Mouse (Mus musculus) intestine, embryonic 15.5 days (tissue): ENCODE results near the gene Hoxd1. TPM values are rescaled to one million over a fixed set of nuclear protein-coding genes. Genes with fewer than 3 reads are reported as not detected.

ENCODE experiments used
- ATAC-seq: fragments of 200-750 bp; cut with Nextera tagmentation; 2 replicates; pipeline ENCODE4 v1.8.0; 2017; ENCODE audit warnings: moderate TSS enrichment, moderate library complexity
- H3K27ac ChIP-seq: fragments of 300-500 bp; sonication (generic); 2 replicates; pipeline ENCODE4 v1.5.1; 2015; ENCODE audit warnings: mild to moderate bottlenecking, inconsistent platforms
- H3K27me3 ChIP-seq: fragments of 300-500 bp; sonication (generic); replicated peaks from 2 replicates; pipeline ENCODE4 v1.6.1; 2015; ENCODE audit warnings: inconsistent platforms
- H3K36me3 ChIP-seq: fragments of 300-500 bp; sonication (generic); 2 replicates; pipeline ENCODE4 v1.6.1; 2015; ENCODE audit warnings: inconsistent platforms
- H3K4me1 ChIP-seq: fragments of 300-500 bp; sonication (generic); replicated peaks from 2 replicates; pipeline ENCODE4 v1.6.1; 2015; ENCODE audit warnings: inconsistent platforms
- H3K4me2 ChIP-seq: fragments of 300-500 bp; sonication (generic); replicated peaks from 2 replicates; pipeline ENCODE4 v1.6.1; 2015; ENCODE audit warnings: mild to moderate bottlenecking, inconsistent platforms
- H3K4me3 ChIP-seq: fragments of 300-500 bp; sonication (generic); replicated peaks from 2 replicates; pipeline ENCODE4 v1.5.1; 2015; ENCODE audit warnings: inconsistent platforms
- H3K9ac ChIP-seq: fragments of 300-500 bp; sonication (generic); 2 replicates; pipeline ENCODE4 v1.6.1; 2015; ENCODE audit warnings: inconsistent platforms
- H3K9me3 ChIP-seq: fragments of 300-500 bp; sonication (generic); 2 replicates; pipeline ENCODE4 v1.6.1; 2016; ENCODE audit warnings: inconsistent platforms
- WGBS: fragments of 180-500 bp; shearing (Covaris S2); methylation state at CpG from one replicate; pipeline ENCODE4 v1.1.7; 2015; 5-methylcytosine and 5-hydroxymethylcytosine counted together
- polyA plus RNA-seq: library from polyadenylated mRNA; unstranded; fragments of >200 nt; fragmentation: Nextera tagmentation; extraction: Ambion mirVana; gene quantifications from 2 replicates; pipeline ENCODE4 v1.2.1, GENCODE M21; 2015

Hoxd1 gene
- 0.09 and 0.10 TPM in 2 replicates for polyA plus RNA-seq

DNA sequence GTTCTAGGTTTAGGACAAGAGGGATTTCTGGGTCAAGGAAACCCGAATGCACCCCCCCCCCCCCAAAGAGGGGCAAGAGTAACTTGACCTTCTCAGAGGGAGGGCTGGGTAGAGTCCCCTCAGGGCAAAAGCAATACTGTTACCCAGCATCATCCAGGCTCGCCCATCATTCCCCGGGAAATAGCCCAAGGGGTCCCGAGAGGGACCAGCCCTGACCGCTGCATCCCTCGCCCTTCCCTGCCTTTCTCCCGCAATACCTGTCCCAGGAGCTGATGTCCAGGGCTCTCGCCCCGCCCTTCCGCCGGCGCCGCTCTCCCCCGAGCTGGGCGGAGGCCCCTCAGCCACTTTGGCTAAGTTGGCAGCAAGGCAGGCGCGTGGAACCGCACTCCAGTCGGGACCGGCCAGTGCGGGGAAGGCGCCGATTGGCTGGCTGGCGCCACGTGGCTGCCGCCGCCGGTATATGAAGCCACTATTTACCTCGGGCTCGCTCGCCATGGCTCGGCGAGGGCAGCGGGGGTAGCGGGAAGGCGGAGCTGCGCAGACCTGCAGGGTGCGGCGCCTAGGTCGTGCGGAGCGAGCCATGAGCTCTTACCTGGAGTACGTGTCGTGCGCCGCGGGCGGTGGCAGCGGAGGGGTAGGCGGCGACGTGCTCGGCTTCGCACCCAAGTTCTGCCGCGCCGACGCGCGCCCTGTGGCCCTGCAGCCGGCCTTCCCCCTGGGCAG is at the start of gene Hoxd1:
Gene Hoxd1, plus strand, starts transcription at position 459 of the 723 bp plus-strand sequence.
- Histone ChIP-seq H3K9ac (peak within 1 kb of the TSS; percentile 18; the same call in 1 of the 2 replicates), H3K9me3 (no peaks in the 10 kb centered on the region), H3K4me2 (peak within 1 kb of the TSS; percentile 98), H3K4me3 (peak within 1 kb of the TSS; percentile 53), H3K36me3 (no peaks in the 10 kb centered on the region), H3K4me1 (peaks cover 17% of the 10 kb centered on the region), H3K27me3 (peaks cover 58% of the 10 kb centered on the region), H3K27ac (no peak within 1 kb of the TSS)
- ATAC-seq, result peak; percentile 92
- WGBS, result under 1% methylated on average over 60 of the region's 61 CpGs

DNA sequence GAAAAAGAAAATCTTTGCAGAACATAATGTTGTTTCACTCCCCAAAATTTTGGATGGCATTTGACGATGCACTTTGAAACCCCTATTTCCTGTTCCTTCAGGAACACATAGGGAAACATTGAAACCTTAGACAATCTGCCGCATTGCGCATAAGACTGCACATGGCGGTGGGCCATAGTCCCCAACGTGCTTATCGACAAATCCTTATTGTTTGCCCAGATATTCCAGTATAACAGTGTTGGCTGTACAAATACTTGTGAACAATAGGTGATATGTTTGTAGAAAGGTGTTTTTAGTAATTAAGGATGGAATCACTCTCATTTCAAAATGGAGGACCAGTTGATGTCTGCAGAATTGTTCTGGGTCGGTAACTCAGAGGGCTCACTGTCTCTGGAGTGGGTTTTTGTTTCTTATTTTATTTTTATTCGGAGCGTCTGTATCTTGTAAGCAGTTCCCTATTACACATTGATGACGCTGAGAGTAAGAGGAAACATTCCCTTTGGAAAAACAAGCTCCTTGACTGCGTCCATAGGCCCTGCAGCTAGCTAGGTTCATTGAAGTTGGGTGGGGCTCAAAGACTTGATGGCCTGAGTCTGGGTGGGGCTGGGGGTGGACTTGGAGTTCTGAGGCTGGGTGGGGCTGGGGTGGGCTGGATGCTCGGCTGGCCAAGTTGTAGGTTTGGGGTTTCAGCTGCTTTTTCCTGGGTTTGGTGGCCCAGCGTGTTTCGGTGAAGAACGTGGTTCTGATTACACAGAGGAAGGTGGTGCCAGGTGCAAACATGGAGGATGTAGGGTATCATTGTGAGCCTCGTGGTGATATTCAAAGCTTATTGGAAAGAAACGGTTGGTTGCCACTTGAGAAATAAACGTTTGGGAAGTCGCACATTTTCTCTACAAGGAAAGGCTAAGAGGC is 49.3 kb upstream of the Hoxd1 start:
- Histone ChIP-seq H3K27ac (no peak overlapping the region), H3K9me3 (no peaks in the 10 kb centered on the region), H3K36me3 (no peaks in the 10 kb centered on the region), H3K4me1 (no peaks in the 10 kb centered on the region; the same call in 1 of the 2 replicates), H3K27me3 (peaks cover 44% of the 10 kb centered on the region), H3K9ac (no peak overlapping the region), H3K4me3 (peak overlapping the region; percentile 11; the same call in 1 of the 2 replicates), H3K4me2 (peak overlapping the region; percentile 73)
- 16% methylated on average over 19 of the region's 19 CpGs for WGBS
- no peak for ATAC-seq

DNA sequence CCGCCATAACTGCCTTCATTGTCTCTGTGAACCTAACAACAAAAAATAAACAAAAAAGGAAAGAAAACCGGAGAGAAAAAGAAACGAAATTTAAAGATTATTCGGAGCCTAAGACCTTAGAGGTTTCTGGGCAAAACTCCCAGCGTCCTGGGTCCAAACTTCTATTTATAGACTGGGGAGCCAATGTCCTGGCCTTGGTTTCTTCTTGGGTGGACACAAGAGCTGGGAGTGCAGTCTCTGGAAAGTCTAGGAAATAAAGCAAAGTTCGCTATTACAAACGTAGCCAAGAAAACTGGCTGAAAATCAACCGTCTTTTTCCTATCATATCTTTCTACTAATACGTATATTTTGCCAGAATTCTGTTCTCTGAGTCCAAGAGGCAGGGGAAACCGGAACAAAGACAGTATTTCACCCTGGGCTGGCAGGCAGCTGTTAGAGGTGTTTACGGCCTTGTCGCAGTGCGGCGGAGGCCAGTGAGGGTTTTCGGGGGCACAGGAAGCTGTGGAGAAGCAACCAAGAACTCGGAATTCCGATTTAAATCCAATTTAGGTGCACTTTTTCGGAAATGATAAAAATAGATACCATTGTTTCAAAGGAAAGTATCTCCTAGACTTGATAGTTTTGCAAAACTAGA is 48.5 kb upstream of the Hoxd1 start:
- 22% methylated on average over 18 of the region's 18 CpGs for WGBS
- Histone ChIP-seq H3K9ac (no peak overlapping the region), H3K4me1 (no peaks in the 10 kb centered on the region; the same call in 1 of the 2 replicates), H3K4me3 (no peak overlapping the region), H3K27ac (0 out of 2 replicates have a peak overlapping the region, but pooled peaks have one; percentile 9), H3K9me3 (no peaks in the 10 kb centered on the region), H3K36me3 (no peaks in the 10 kb centered on the region), H3K27me3 (peaks cover 39% of the 10 kb centered on the region), H3K4me2 (peak overlapping the region; percentile 73)
- no peak for ATAC-seq

DNA sequence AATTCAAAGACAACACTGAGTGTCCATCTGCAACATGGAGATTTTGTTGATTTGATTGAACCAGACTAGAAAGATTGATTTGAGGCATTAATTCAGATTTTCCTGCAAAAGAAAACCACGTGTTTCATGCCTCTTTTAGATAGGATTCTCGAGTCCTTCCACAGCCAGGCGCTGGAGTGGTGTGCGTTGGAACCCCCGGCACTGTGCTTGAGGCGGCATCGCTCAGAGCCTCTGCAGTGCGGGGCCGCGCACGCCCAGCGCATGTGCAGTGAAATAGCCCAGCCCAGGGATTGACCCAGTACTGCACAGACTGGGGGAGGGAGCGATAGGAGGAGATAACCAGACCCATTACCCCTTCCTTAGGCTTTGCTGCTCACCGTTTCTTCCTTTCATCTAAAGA is 47.9 kb upstream of the Hoxd1 start:
- Histone ChIP-seq H3K27me3 (peaks cover 38% of the 10 kb centered on the region), H3K9ac (no peak overlapping the region), H3K36me3 (no peaks in the 10 kb centered on the region), H3K27ac (no peak overlapping the region; the same call in 1 of the 2 replicates), H3K4me3 (peak overlapping the region; percentile 14; the same call in 1 of the 2 replicates), H3K9me3 (no peaks in the 10 kb centered on the region), H3K4me2 (peak overlapping the region; percentile 73), H3K4me1 (no peaks in the 10 kb centered on the region; the same call in 1 of the 2 replicates)
- WGBS, result 4% methylated on average over 14 of the region's 14 CpGs
- ATAC-seq, result peak; percentile 52

DNA sequence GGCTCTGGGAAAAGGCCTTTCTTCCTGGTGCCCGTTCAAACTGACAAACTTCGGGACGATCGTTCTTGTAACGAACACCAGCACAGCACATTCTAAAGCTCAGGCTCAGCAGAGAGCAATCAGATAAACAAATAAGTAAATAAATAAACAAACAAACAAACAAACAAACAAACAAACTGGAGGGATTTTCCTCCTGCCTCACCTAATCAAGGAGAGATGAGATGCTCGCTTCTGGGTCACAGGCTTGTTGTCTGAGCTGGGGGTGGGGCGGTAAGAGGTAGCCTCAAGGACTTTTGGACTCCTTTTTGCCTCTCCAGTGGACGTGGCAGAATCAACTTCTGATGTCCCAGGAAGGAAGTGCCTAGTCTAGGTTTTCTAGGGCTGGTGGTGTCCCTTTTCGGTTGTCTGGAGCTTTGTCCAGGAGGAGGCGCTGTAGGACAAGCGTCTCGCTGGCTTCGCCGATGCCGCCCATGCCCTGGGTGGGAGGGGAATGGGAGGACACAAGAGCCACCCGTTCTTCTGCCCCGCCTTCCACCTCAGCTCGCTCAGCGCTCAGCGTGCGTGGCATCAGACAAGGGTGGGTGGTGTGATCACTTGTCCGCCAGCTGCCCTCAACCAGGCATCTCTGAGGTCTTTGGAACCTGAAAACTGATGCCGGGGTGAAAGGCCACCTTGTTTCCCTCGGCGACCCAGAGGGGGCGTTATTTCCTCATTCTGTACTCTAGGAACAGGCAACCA is 47.1 kb upstream of the Hoxd1 start:
- H3K4me2 ChIP-seq, result peak overlapping the region; percentile 73
- H3K36me3 ChIP-seq, result no peaks in the 10 kb centered on the region
- H3K4me3 ChIP-seq, result peak overlapping the region; percentile 25
- H3K27ac ChIP-seq, result no peak overlapping the region
- 4% methylated on average over 26 of the region's 26 CpGs for WGBS
- no peaks in the 10 kb centered on the region for H3K9me3 ChIP-seq
- no peak overlapping the region for H3K9ac ChIP-seq
- no peaks in the 10 kb centered on the region; the same call in 1 of the 2 replicates for H3K4me1 ChIP-seq
- H3K27me3 ChIP-seq, result peaks cover 33% of the 10 kb centered on the region
- ATAC-seq, result peak; percentile 75

DNA sequence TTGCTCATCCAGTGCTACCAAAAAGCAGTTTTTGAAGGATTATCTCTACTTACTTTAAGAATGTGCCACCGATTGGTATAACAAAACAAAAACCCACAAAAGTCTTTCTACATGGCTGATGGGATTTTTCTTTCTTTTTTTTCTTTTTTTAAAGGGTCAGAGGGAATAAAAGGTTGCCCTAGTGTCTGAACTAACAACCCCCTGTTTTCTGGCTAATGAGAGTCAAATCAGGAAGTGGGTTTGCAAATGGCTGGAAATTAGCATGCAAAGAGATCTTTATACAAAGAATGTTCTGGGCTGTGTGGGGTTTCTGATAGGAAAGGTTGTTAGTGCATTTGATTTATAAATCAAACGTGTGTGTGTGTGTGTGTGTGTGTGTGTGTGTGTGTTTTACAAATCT is 42.4 kb upstream of the Hoxd1 start:
- no peak overlapping the region for H3K9ac ChIP-seq
- H3K4me3 ChIP-seq, result no peak overlapping the region
- H3K27ac ChIP-seq, result no peak overlapping the region
- WGBS, result 39% methylated on average over 2 of the region's 2 CpGs
- H3K4me1 ChIP-seq, result peaks cover 16% of the 10 kb centered on the region
- no peak for ATAC-seq
- no peaks in the 10 kb centered on the region for H3K9me3 ChIP-seq
- H3K27me3 ChIP-seq, result peaks cover 45% of the 10 kb centered on the region
- H3K36me3 ChIP-seq, result no peaks in the 10 kb centered on the region
- H3K4me2 ChIP-seq, result no peak overlapping the region

DNA sequence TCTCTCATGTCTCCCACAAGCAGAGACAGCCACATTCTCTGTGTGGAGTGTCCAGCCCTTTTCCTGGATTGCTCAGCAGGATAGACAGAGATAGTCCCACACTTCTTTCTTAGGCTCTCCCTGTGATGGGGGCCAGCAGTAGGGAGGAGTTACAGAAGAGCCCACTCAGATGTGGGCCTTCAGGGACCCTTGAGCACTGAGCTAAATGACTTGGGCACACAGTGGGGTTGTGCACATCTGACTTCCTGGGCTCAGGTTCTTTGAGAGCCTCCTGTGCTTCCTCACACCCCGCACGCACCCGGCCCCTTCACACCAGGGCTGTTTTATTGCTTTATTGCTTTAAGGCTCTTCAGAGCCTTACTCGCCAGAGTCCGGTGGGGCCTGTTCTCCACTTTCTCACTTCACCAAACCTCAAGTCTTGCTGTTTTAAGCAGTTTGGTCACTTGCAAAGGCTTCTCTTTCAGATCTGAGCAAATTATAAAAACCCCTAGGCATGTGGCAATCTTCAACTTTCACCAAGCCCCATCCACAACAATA is 41.8 kb upstream of the Hoxd1 start:
- no peak overlapping the region for H3K4me3 ChIP-seq
- no peaks in the 10 kb centered on the region for H3K36me3 ChIP-seq
- peak overlapping the region; percentile 10; the same call in 1 of the 2 replicates for H3K4me2 ChIP-seq
- ATAC-seq, result peak; percentile 74
- H3K9ac ChIP-seq, result no peak overlapping the region
- WGBS, result 27% methylated on average over 5 of the region's 5 CpGs
- peaks cover 16% of the 10 kb centered on the region for H3K4me1 ChIP-seq
- no peaks in the 10 kb centered on the region for H3K9me3 ChIP-seq
- H3K27ac ChIP-seq, result no peak overlapping the region
- peaks cover 50% of the 10 kb centered on the region for H3K27me3 ChIP-seq

DNA sequence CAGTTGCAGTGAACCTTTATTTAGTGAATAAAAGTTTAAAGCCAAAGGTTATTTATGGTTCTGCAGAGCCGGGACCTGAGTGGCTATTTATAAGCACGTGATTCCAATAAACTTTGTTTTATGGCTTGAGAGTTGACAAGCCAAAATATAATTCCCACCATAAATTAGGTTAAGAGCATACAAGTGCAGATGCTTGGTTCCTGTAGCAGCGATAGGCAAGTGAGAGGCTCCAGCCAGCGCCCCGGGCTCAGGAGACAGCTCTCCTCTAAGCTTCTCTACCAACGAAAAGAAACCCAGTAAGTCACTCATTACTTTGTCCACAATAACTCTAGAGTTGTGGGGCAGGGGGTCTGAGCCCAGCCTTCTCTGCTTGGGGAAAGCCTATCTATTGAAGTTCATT is 40.9 kb upstream of the Hoxd1 start:
- no peak overlapping the region for H3K9ac ChIP-seq
- peak overlapping the region; percentile 24; the same call in 1 of the 2 replicates for H3K4me2 ChIP-seq
- peaks cover 16% of the 10 kb centered on the region for H3K4me1 ChIP-seq
- H3K36me3 ChIP-seq, result no peaks in the 10 kb centered on the region
- peak; percentile 26; the same call in 1 of the 2 replicates for ATAC-seq
- no peaks in the 10 kb centered on the region for H3K9me3 ChIP-seq
- 10% methylated on average over 6 of the region's 6 CpGs for WGBS
- peaks cover 53% of the 10 kb centered on the region for H3K27me3 ChIP-seq
- H3K4me3 ChIP-seq, result no peak overlapping the region
- no peak overlapping the region for H3K27ac ChIP-seq

DNA sequence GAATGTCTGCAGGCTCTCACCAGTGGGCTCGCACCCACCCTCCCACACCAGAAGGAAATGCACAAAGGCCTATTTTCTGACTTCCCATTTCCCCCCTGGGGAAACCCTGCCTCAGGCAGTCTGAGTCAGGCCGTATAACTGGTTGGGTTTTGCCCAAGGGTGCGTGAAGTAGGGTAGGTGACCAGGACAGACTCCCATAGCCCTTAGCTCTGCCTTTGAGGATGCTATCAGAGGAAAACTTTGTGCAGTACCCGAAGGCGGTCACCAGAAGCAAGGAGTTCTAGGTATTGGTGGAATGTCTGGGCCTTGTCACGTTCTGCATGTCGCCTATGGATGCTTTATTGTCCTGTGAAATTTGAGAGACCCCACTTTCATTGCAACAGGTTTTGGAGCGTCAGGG is 39.8 kb upstream of the Hoxd1 start:
- Histone ChIP-seq H3K9ac (no peak overlapping the region), H3K27ac (no peak overlapping the region), H3K36me3 (no peaks in the 10 kb centered on the region), H3K27me3 (peaks cover 64% of the 10 kb centered on the region), H3K4me1 (peaks cover 22% of the 10 kb centered on the region), H3K4me2 (peak overlapping the region; percentile 33), H3K9me3 (no peaks in the 10 kb centered on the region), H3K4me3 (no peak overlapping the region)
- no peak for ATAC-seq
- WGBS, result 48% methylated on average over 8 of the region's 8 CpGs

DNA sequence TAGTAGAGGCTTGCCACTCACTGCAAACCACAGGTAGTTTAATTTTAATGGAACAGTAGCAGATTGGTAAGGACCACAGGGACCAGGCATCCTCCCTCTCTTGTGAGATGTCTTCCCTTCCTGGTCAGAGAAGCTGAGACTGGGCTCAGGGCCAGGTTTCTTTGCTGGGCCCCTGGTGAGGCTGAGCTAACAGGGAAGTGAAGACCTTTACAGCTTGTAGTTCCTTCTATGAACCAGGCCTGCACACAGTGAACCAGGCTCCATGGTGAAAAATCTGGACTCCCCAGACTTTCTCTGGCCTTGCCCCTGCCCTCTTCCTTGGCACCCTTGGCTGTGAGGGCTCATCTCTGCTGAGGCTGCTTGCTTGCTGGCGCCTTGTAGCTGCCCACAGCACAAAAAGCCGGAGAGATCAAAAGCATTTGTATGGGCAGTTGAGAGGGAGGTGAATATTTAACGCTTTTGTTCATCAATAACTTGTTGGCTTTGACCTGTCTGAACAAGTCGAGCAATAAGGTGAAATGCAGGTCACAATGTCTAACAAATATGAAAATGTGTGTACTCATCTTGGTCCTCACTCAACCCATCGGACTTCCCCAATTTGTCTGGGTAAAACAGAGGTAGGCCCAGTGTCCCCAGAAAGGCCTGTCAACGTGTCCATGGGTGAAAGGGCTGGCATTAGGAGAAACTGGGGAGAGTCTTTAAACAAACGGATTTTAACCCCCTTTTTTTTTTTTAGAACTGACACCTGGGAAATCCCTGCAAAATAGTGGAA is 38.4 kb upstream of the Hoxd1 start:
- no peak overlapping the region for H3K9ac ChIP-seq
- ATAC-seq, result peak; percentile 43
- H3K9me3 ChIP-seq, result no peaks in the 10 kb centered on the region
- H3K4me1 ChIP-seq, result peaks cover 22% of the 10 kb centered on the region
- 0 out of 2 replicates have a peak overlapping the region, but pooled peaks have one; percentile 23 for H3K4me2 ChIP-seq
- 53% methylated on average over 7 of the region's 7 CpGs for WGBS
- H3K4me3 ChIP-seq, result no peak overlapping the region
- peaks cover 69% of the 10 kb centered on the region for H3K27me3 ChIP-seq
- no peaks in the 10 kb centered on the region for H3K36me3 ChIP-seq
- H3K27ac ChIP-seq, result no peak overlapping the region
